Mouse (Mus musculus) stomach, embryonic 15.5 days (tissue): Measurements from ENCODE around the gene Dyrk1a. TPM values are rescaled to one million over a fixed set of nuclear protein-coding genes. Genes with fewer than 3 reads are reported as not detected.

Source experiments
- ATAC-seq: fragments of 200-750 bp; cut with Nextera tagmentation; 2 replicates; pipeline ENCODE4 v1.8.0; 2017; ENCODE audit warnings: low read depth, moderate number of reproducible peaks, moderate TSS enrichment; ENCODE audit not compliant: insufficient read depth, low FRiP score
- H3K27ac ChIP-seq: fragments of 300-500 bp; sonication (generic); 2 replicates; pipeline ENCODE4 v1.5.1; 2015; ENCODE audit warnings: mild to moderate bottlenecking, inconsistent platforms
- H3K27me3 ChIP-seq: fragments of 300-500 bp; sonication (generic); replicated peaks from 2 replicates; pipeline ENCODE4 v1.6.1; 2015; ENCODE audit warnings: inconsistent platforms
- H3K36me3 ChIP-seq: fragments of 300-500 bp; sonication (generic); 2 replicates; pipeline ENCODE4 v1.6.1; 2015; ENCODE audit warnings: inconsistent platforms
- H3K4me1 ChIP-seq: fragments of 300-500 bp; sonication (generic); 2 replicates; pipeline ENCODE4 v1.6.1; 2015; ENCODE audit warnings: inconsistent platforms
- H3K4me2 ChIP-seq: fragments of 300-500 bp; sonication (generic); 2 replicates; pipeline ENCODE4 v1.6.1; 2015; ENCODE audit warnings: mild to moderate bottlenecking, inconsistent platforms
- H3K4me3 ChIP-seq: fragments of 300-500 bp; sonication (generic); replicated peaks from 2 replicates; pipeline ENCODE4 v1.5.1; 2015; ENCODE audit warnings: inconsistent platforms
- H3K9ac ChIP-seq: fragments of 300-500 bp; sonication (generic); 2 replicates; pipeline ENCODE4 v1.6.1; 2015; ENCODE audit warnings: inconsistent platforms
- H3K9me3 ChIP-seq: fragments of 300-500 bp; sonication (generic); 2 replicates; pipeline ENCODE4 v1.6.1; 2016; ENCODE audit warnings: inconsistent platforms
- WGBS: fragments of 180-500 bp; shearing (Covaris S2); methylation state at CpG from one replicate; pipeline ENCODE4 v1.1.7; 2015; 5-methylcytosine and 5-hydroxymethylcytosine counted together
- polyA plus RNA-seq: library from polyadenylated mRNA; unstranded; fragments of >200 nt; fragmentation: Nextera tagmentation; extraction: Ambion mirVana; gene quantifications from 2 replicates; pipeline ENCODE4 v1.2.1, GENCODE M21; 2015

Dyrk1a gene
- polyA plus RNA-seq = 8.0 and 9.5 TPM in 2 replicates

- Histone ChIP-seq H3K4me1 (peaks cover 18% of the 10 kb centered on the region), H3K36me3 (no peaks in the 10 kb centered on the region), H3K9ac (peak within 1 kb of the TSS; percentile 99), H3K27me3 (no peaks in the 10 kb centered on the region), H3K4me3 (peak within 1 kb of the TSS; percentile 96), H3K27ac (peak within 1 kb of the TSS; percentile 100), H3K4me2 (peak within 1 kb of the TSS; percentile 69), H3K9me3 (no peaks in the 10 kb centered on the region)
- ATAC-seq = peak; percentile 90
- under 1% methylated on average over 81 of the region's 133 CpGs for WGBS
Measured at GRCm38 (mm10) chr16:94569229-94570176, at the start of gene Dyrk1a. Gene Dyrk1a (plus strand): TSS chr16:94570010.

- 32% methylated on average over 6 of the region's 6 CpGs for WGBS
- H3K36me3 ChIP-seq = no peaks in the 10 kb centered on the region
- no peak overlapping the region for H3K4me2 ChIP-seq
- no peak overlapping the region for H3K4me3 ChIP-seq
- peak overlapping the region; percentile 23; the same call in 1 of the 2 replicates for H3K27ac ChIP-seq
- no peaks in the 10 kb centered on the region for H3K9me3 ChIP-seq
- peaks cover 32% of the 10 kb centered on the region for H3K4me1 ChIP-seq
- H3K9ac ChIP-seq = no peak overlapping the region
- no peak for ATAC-seq
- H3K27me3 ChIP-seq = no peaks in the 10 kb centered on the region
Measured at GRCm38 (mm10) chr16:94523594-94524377, 46.0 kb upstream of the Dyrk1a start.

GRCm38 (mm10) chr16:94524691-94525090, 45.1 kb upstream of the Dyrk1a start:
- Histone ChIP-seq H3K4me1 (peaks cover 25% of the 10 kb centered on the region), H3K36me3 (no peaks in the 10 kb centered on the region), H3K9me3 (no peaks in the 10 kb centered on the region), H3K4me2 (0 out of 2 replicates have a peak overlapping the region, but pooled peaks have one; percentile 57), H3K4me3 (no peak overlapping the region), H3K9ac (no peak overlapping the region), H3K27ac (no peak overlapping the region), H3K27me3 (no peaks in the 10 kb centered on the region)
- 74% methylated on average over 9 of the region's 9 CpGs for WGBS
- ATAC-seq = no peak

- 0% methylated on average over 24 of the region's 24 CpGs for WGBS
- H3K9me3 ChIP-seq = no peaks in the 10 kb centered on the region
- peak overlapping the region; percentile 74 for H3K4me3 ChIP-seq
- H3K9ac ChIP-seq = peak overlapping the region; percentile 53
- H3K4me2 ChIP-seq = peak overlapping the region; percentile 57
- no peaks in the 10 kb centered on the region for H3K27me3 ChIP-seq
- H3K27ac ChIP-seq = peak overlapping the region; percentile 97
- peak; percentile 69 for ATAC-seq
- H3K4me1 ChIP-seq = peaks cover 23% of the 10 kb centered on the region
- H3K36me3 ChIP-seq = no peaks in the 10 kb centered on the region
Measured at GRCm38 (mm10) chr16:94525955-94526343, 43.9 kb upstream of the Dyrk1a start.

GRCm38 (mm10) chr16:94526344-94527151, 43.3 kb upstream of the Dyrk1a start, which contains the start of gene Vps26c:
Gene Vps26c (minus strand): TSS chr16:94526830.
- Histone ChIP-seq H3K4me1 (peaks cover 23% of the 10 kb centered on the region), H3K9ac (peak within 1 kb of the TSS; percentile 56), H3K27me3 (no peaks in the 10 kb centered on the region), H3K36me3 (no peaks in the 10 kb centered on the region), H3K27ac (peak within 1 kb of the TSS; percentile 97), H3K4me3 (peak within 1 kb of the TSS; percentile 74), H3K4me2 (peak within 1 kb of the TSS; percentile 57), H3K9me3 (no peaks in the 10 kb centered on the region)
- WGBS = under 1% methylated on average over 92 of the region's 93 CpGs
- peak; percentile 88 for ATAC-seq

- Histone ChIP-seq H3K4me3 (peak overlapping the region; percentile 74), H3K9ac (peak overlapping the region; percentile 56), H3K4me1 (peaks cover 23% of the 10 kb centered on the region), H3K27me3 (no peaks in the 10 kb centered on the region), H3K36me3 (no peaks in the 10 kb centered on the region), H3K4me2 (peak overlapping the region; percentile 57), H3K9me3 (no peaks in the 10 kb centered on the region), H3K27ac (peak overlapping the region; percentile 97)
- WGBS = 4% methylated on average over 13 of the region's 13 CpGs
- ATAC-seq = no peak
Measured at GRCm38 (mm10) chr16:94527152-94527534, 42.7 kb upstream of the Dyrk1a start.

- Histone ChIP-seq H3K27ac (peak overlapping the region; percentile 97), H3K36me3 (no peaks in the 10 kb centered on the region), H3K9ac (peak overlapping the region; percentile 56; the same call in 1 of the 2 replicates), H3K4me2 (peak overlapping the region; percentile 57), H3K27me3 (no peaks in the 10 kb centered on the region), H3K4me3 (peak overlapping the region; percentile 74), H3K9me3 (no peaks in the 10 kb centered on the region), H3K4me1 (peaks cover 23% of the 10 kb centered on the region)
- no peak for ATAC-seq
- WGBS = 36% methylated on average over 3 of the region's 3 CpGs
Measured at GRCm38 (mm10) chr16:94527546-94527945, 42.3 kb upstream of the Dyrk1a start.

- 71% methylated on average over 4 of the region's 4 CpGs for WGBS
- ATAC-seq = no peak
- H3K27ac ChIP-seq = no peak overlapping the region
Measured at GRCm38 (mm10) chr16:94531268-94531667, 38.5 kb upstream of the Dyrk1a start.

GRCm38 (mm10) chr16:94533679-94534078, 36.1 kb upstream of the Dyrk1a start:
- no peak overlapping the region for H3K4me2 ChIP-seq
- ATAC-seq = no peak
- no peaks in the 10 kb centered on the region for H3K4me1 ChIP-seq
- no peak overlapping the region for H3K27ac ChIP-seq
- H3K9me3 ChIP-seq = no peaks in the 10 kb centered on the region
- no peak overlapping the region for H3K9ac ChIP-seq
- WGBS = 59% methylated on average over 6 of the region's 6 CpGs
- no peaks in the 10 kb centered on the region for H3K27me3 ChIP-seq
- H3K4me3 ChIP-seq = no peak overlapping the region
- no peaks in the 10 kb centered on the region for H3K36me3 ChIP-seq

More at GRCm38 (mm10) chr16:94531268-94531667, 38.5 kb upstream of the Dyrk1a start:
- Histone ChIP-seq H3K4me3 (no peak overlapping the region), H3K4me2 (no peak overlapping the region), H3K36me3 (no peaks in the 10 kb centered on the region), H3K4me1 (peaks cover 9% of the 10 kb centered on the region), H3K9me3 (no peaks in the 10 kb centered on the region), H3K27me3 (no peaks in the 10 kb centered on the region), H3K9ac (no peak overlapping the region)

GRCm38 (mm10) chr16:94535716-94536115, 34.1 kb upstream of the Dyrk1a start:
- 85% methylated on average over 5 of the region's 5 CpGs for WGBS
- no peaks in the 10 kb centered on the region for H3K36me3 ChIP-seq
- H3K9me3 ChIP-seq = no peaks in the 10 kb centered on the region
- H3K4me2 ChIP-seq = no peak overlapping the region
- no peaks in the 10 kb centered on the region for H3K27me3 ChIP-seq
- H3K9ac ChIP-seq = no peak overlapping the region
- H3K27ac ChIP-seq = no peak overlapping the region
- no peaks in the 10 kb centered on the region for H3K4me1 ChIP-seq
- no peak for ATAC-seq
- H3K4me3 ChIP-seq = no peak overlapping the region
